Comparison of ENCODE assay signal across 31 mouse cellular contexts in genomic region chr11:66835864-66836263, GRCm38 (mm10).
"Had no signal": no experiment of that assay in that cellular context is flagged by ENCODE, and none has a peak within 500 bp of the region (broad histone marks: within the 10 kb centered on the region; RNA-seq: fewer than 3 reads in every experiment).

No protein-coding gene starts in this region.

- DNase-seq: heart, postnatal 10 days; heart, postnatal 14 days; heart, postnatal 36 days; heart, postnatal 4 days; kidney, adult 11 months; kidney, adult 18-20 months; kidney, adult 2 months; kidney, adult 8-10 months; kidney, adult 9 months; kidney, postnatal 10 days; kidney, postnatal 14 days; kidney, postnatal 25 days; kidney, postnatal 36 days; kidney, postnatal 4 days; layer of hippocampus, adult 9-11 months; layer of hippocampus, postnatal 36 days had no signal

- H3K36me3 ChIP-seq: heart, embryonic 12.5 days; heart, embryonic 13.5 days; heart, embryonic 15.5 days; hindbrain, embryonic 10.5 days; hindbrain, embryonic 12.5 days; hindbrain, embryonic 13.5 days; hindbrain, embryonic 15.5 days; intestine, embryonic 15.5 days; kidney, embryonic 15.5 days had no signal

- H3K4me3 ChIP-seq: heart, embryonic 12.5 days; heart, embryonic 13.5 days; heart, embryonic 15.5 days; hindbrain, embryonic 10.5 days; hindbrain, embryonic 12.5 days; hindbrain, embryonic 13.5 days; hindbrain, embryonic 15.5 days; intestine, embryonic 15.5 days; kidney, embryonic 15.5 days; layer of hippocampus, adult 2 months; left cerebral cortex, adult 2 months had no signal

- H3K9ac ChIP-seq: heart, embryonic 12.5 days; heart, embryonic 13.5 days; heart, embryonic 15.5 days; hindbrain, embryonic 12.5 days; hindbrain, embryonic 13.5 days; hindbrain, embryonic 14.5 days; hindbrain, embryonic 15.5 days; intestine, embryonic 15.5 days; kidney, embryonic 15.5 days had no signal

- H3K27me3 ChIP-seq: heart, embryonic 12.5 days; heart, embryonic 13.5 days; heart, embryonic 15.5 days; hindbrain, embryonic 12.5 days; hindbrain, embryonic 13.5 days; hindbrain, embryonic 15.5 days; intestine, embryonic 15.5 days; kidney, embryonic 15.5 days had no signal

- H3K27ac ChIP-seq: heart, embryonic 13.5 days; heart, embryonic 15.5 days; hindbrain, embryonic 10.5 days; hindbrain, embryonic 12.5 days; hindbrain, embryonic 13.5 days; hindbrain, embryonic 14.5 days; hindbrain, embryonic 15.5 days; hindbrain, postnatal 0 days; intestine, embryonic 15.5 days; kidney, embryonic 15.5 days; kidney, postnatal 0 days; layer of hippocampus, adult 2 months; left cerebral cortex, adult 2 months had no signal

- H3K4me1 ChIP-seq: hindbrain, embryonic 15.5 days; intestine, embryonic 15.5 days; kidney, embryonic 15.5 days had no signal

- H3K9me3 ChIP-seq: heart, embryonic 12.5 days; heart, embryonic 13.5 days; heart, embryonic 15.5 days; hindbrain, embryonic 10.5 days; hindbrain, embryonic 12.5 days; hindbrain, embryonic 13.5 days; hindbrain, embryonic 15.5 days; intestine, embryonic 15.5 days; kidney, embryonic 15.5 days had no signal

- H3K4me2 ChIP-seq: heart, embryonic 11.5 days; heart, embryonic 12.5 days; heart, embryonic 13.5 days; heart, embryonic 15.5 days; hindbrain, embryonic 12.5 days; hindbrain, embryonic 13.5 days; hindbrain, embryonic 14.5 days; hindbrain, embryonic 15.5 days; intestine, embryonic 15.5 days; kidney, embryonic 15.5 days had no signal
